Mouse (Mus musculus) right cerebral cortex, postnatal 25 days (tissue): ENCODE measurements around the gene Depp1.
A peak's percentile ranks its signal among the peaks of the same experiment; 100 is the strongest.

Experiments used
- DNase-seq: peaks from one replicate; pipeline ENCODE4 v3.0.0; 2022

Gene Depp1

DNA sequence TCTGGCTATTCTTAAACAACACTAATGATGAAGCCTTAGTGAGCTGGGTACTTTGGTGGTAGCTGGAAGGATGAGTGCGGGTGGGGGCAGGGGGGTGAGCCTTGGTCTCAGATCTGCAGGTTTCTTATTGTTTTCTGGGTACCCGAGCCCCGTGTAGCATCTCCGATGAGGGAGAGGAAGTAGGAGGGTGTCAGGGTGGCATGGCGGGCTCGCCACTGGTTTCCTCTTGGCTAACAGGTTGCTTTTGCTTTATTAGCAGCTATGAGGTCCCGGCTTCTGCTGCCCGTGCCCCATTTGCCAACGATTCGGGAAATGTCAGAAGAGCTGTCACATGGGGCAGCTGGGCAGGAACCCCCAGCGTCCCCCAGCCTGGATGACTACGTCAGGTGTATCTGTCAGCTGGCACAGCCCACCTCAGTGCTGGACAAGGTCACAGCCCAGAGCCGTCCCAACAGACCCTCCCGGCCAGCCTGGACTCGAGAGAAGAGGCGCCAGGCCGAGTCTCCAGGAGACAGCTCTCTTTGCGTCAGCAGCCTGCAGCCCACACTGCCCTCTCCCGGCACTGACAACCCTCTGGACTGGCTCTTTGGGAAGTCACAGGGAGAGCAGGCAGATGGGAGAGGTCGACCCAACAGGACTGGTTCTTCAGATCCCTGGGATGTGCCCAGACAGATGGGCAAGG, 1.2 kb downstream of the Depp1 start:
- DNase-seq, result no peak

DNA sequence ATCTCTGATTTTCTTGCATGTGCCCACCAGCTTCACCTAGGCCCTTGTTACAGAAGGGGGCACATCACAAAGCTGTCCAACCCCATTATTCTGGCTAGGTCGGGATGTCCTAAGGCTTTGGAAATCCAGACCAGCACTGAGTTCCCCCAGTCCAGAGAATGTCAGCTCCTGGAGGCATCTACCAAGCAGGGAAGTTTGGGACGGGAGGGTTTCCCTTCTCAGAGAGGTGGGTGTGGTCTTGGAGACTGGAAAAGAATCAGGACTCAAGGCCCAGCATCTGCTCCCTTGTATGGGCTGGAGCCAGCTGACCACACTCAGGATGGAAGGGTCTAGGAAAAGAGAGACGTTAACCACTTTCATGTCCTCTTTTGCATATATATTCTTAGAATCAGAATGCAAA, 2.8 kb downstream of the Depp1 start:
- no peak for DNase-seq

DNA sequence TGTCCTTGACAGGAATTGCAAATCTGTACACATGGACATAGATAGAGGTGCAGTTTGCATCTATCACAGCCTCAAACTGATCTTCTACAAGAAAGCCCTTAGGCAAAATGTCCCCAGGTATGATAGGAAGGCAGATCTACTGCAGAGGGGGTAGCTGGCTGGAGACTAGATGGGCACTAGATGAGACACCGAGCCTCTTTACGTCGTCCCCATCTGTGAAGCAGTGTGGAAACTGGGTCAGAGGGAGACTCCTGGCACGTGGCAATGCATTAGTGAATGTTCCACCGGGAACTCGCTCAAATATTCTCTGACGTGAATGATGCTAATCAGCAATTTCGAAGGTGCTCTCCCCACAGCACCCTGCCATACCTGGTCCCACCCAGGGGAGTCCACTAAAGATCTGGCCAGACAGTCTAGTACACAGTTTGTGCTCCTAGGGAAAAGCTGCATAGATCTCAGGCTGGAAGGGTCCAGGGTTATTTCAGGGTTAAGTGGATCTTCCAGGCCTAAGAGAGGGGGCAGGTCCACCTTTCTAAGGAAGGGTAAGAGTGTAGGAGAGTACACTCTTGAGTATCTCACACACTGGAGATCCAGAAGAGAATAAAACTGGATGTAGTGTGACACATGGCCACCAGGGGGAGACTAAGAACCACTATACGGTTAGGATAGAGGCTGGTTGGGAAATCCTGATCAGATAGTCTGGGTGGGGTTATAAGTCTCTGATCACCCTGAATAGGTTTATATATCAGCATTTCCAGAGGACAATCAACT, 3.5 kb downstream of the Depp1 start:
- DNase-seq, result peak; percentile 52

DNA sequence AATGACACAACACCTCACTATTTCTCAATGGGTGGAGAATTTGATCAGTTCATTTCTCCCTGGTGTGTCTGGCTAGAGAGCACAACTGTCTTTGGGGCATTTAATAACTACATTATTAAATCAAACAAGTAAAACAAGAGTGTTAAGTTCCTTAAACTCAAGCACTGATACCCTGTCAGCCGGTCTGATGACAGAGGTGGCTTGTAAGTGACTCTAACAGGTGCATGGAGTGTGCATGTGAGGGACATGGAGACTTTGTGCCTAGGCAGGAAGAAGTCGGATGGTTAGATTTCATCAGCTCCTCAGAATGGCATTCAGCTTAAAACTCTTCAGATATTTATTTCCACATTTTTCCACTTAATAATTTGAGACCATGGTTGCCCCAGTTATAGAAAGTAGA, 13.0 kb downstream of the Depp1 start:
- no peak for DNase-seq

- DNase-seq, result no peak
Measured at GRCm38 (mm10) chr6:116664031-116664430, 13.6 kb downstream of the Depp1 start.

DNA sequence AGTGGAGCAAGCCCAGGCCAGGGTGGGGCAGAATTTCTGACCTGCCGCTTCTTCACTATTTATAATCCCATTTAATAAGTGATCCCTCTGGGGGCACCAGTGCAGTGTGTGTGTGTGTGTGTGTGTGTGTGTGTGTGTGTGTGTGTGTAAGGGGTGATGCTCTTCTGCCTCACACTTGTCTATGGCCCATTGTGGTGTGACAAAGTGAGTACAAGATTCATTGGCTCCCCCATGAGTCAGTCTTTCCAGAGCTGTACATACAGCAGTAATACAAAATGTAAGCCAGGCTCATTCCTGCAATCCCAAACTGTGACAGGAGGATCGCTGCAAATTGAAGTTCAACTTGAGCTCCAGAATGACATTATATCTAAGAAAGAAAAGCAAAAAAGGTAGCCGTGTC, 14.4 kb downstream of the Depp1 start:
- DNase-seq, result no peak

GRCm38 (mm10) chr6:116666085-116666750, 15.8 kb downstream of the Depp1 start:
- DNase-seq, result no peak

DNA sequence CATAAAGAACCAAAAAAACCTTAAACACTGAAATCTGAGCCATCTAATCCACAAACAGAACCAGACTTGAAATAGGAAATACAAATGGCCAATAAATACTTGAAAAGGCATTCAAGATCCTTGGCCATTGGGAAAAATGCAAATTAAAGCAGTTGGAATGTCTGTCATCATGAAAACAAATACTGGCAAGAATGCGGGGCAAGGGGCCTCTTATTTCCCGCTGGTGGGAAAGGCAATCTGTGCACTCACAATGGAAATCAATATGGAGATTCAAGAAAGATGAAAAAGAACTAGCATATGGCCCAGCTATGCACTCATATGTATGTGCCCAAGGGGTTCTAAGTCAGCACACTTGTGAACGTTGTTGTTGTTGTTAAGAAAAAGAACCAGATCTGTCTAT, 16.5 kb downstream of the Depp1 start:
- no peak for DNase-seq

- no peak for DNase-seq
Measured at GRCm38 (mm10) chr6:116667382-116667781, 17.0 kb downstream of the Depp1 start.

- DNase-seq, result no peak
Measured at GRCm38 (mm10) chr6:116668682-116669470, 18.5 kb downstream of the Depp1 start.

GRCm38 (mm10) chr6:116670144-116670543, 19.7 kb downstream of the Depp1 start:
- no peak for DNase-seq

GRCm38 (mm10) chr6:116671031-116671430, 20.6 kb downstream of the Depp1 start:
- no peak for DNase-seq

DNA sequence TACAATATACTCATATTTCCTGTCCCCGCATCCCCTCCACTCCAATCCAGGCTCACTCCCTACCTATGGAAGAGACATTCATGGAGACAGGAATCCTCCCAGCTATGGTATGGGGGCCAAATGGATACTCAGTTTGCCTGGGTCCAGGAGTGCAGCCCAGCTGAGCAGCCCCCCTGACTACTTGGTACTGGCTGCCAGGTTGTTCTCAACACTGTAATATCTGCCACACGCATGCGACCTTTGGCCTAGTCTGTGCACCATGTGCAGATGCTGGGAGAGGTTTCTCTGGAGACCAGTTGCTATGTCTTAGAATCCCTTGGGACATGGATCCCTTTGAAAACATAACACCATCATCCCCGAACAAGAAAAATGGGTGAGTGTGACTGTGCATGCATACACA, 21.4 kb downstream of the Depp1 start:
- no peak for DNase-seq

DNA sequence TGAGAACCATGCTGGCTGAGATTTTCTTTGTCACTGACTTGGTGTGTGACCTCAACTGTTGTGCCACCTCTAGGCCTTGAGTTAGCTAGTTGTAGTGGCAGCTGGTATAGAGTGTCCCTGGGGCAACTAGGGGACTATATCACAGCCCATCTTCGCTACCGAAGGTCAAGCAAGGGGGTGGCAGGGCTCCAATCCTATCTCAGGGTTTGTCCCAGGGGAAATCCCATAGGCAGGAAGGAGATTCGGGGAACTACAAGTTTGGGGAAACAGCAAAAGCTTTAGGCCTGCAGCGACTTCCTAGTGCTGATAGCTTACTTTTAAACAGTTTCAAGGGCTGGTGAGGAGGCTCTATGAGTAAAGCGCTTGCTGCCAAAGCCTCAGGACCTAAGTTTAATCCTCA, 21.9 kb downstream of the Depp1 start:
- DNase-seq, result no peak

DNA sequence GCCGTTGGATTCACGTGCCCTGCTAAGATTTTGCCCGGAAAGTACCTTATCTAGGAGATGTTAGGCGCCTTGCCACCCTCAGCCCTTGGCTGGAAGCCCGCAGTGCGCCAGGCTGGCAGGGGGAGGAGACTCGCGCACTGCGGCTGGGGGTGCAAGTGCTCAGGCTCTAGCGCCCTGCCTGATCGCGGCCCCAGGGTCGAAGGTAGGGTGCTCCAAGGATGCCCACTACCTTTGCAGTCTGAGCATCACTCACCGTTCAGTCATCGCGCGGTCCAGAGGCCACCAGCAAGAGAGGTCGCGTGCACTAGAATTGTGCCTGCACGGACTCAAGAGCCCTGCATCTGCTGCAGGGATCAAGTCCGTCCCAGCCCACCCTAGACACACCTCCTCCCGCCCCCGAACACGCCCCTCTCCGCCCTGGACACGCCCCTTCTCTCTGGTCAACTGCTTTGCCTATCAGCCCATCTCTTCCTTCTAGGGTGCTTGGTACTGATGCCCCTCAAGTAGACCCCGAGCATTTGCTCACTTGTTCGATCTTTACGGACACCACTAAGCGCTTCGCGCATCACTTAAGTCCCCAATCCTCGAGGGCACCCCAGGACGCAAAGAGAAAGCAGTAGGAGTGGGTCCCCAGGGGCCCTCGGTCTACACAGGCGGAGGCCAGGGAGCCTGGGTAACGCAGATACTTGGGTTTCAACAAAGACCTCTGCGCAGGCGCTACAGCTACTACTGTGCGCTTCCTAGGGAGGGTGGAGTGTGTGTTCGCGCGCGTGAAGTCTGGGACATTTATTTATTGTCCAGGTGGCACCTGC, 23.3 kb downstream of the Depp1 start, which contains the start of gene Rassf4:
TSS of gene Rassf4 (minus strand) at position 482 of the 812 bp plus-strand sequence.
- peak; percentile 65 for DNase-seq

- no peak for DNase-seq
Measured at GRCm38 (mm10) chr6:116674283-116674886, 24.0 kb downstream of the Depp1 start.

- DNase-seq, result no peak
Measured at GRCm38 (mm10) chr6:116676355-116676913, 26.0 kb downstream of the Depp1 start.

DNA sequence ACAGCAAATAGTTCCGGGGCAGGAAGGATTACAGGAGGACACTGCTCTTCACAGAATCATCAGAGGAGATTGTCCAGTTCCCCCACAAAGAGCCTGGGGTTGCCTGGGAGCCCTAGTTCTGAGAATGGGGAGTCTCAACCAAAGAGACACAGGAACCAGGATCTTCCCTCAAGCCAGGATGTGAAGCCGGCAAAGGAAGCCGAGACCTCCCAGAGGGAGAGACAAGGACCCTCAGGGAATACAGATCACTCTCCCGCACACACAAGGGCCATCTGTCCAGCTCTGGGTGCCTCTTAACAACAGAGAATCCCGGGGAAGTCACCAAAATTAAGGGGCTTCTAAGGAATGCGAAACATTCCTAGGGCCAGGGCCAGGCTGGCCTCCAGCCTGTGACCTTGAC, 26.9 kb downstream of the Depp1 start:
- no peak for DNase-seq

DNA sequence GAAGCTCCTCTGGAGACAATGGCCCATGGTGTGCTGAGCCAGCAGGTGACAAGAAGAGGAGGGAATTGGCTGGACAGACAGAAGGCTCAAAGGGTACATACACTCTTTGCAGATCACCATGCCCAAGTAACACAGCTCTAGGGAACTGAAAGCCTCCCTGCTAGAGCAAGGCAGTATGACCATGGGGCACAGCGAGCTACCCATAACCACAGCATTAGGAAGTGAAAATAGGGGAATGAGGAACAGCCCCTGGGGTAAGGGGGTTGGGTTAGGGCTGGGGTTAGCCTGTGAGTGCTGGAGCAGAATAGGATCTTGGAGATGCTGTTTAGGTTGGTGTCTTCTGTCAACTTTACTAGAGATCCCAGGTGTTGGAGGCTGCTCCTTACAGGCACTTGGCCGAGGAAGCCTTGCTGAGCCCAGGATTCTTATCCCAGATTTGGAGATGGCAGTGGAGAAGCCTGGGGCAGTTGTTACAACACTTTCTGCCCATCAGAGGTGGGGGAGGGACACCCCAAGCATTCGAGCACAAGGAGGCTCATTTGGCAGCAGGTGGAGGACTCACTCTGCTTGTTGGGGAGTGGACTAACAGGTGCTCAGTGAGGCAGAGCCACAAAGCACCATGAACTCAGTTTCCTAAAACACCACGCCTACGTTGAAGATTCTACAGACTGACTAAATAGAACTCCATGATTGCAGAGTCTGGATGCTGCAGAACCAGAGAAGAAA, 29.3 kb downstream of the Depp1 start:
- DNase-seq, result no peak

DNA sequence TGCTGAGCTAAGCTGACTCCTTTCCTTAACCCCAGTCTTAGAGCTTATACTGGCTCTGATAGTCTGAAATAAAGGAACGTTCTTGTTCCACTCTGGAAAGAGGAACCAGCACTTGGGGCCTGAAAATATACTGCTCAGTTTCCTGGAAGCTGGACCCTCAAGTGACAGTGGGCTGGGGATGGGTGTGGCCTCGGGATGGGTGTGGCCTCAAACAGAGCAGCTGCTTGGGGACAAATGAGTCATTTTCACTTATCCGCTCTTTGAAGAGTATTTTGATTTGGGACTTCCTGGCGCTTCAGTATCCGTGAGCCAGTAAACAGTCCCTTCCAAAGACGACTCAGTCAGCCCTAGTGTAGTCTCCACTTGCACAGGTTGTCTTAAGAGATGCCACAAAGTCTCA, 31.9 kb downstream of the Depp1 start:
- DNase-seq, result no peak

- no peak for DNase-seq
Measured at GRCm38 (mm10) chr6:116693639-116694038, 43.2 kb downstream of the Depp1 start.
